Mouse (Mus musculus) MEL (cell line): Measurements from ENCODE around the gene Rbm38. TPM values are rescaled to one million over a fixed set of nuclear protein-coding genes. Genes with fewer than 3 reads are reported as not detected.

Source experiments
- DNase-seq: peaks from one replicate; pipeline ENCODE4 v3.0.0; 2011; ENCODE audit warnings: low read depth, low spot score
- H3K27ac ChIP-seq: 2 replicates; pipeline ENCODE4 v1.5.1; 2012; ENCODE audit warnings: low read depth, mild to moderate bottlenecking, control low read depth, low read length, moderate library complexity; ENCODE audit not compliant: control insufficient read depth
- H3K27me3 ChIP-seq, 2 experiments: fragments of 150-350 bp in 1 of 2; sonication (generic) in 1 of 2; 2 replicates each; pipeline ENCODE4 v1.6.1; 2012; ENCODE audit warnings: low read length in 2 of 2, mild to moderate bottlenecking in 2 of 2, improper control_type of control experiment in 1 of 2, moderate library complexity in 1 of 2; ENCODE audit not compliant: insufficient read depth in 2 of 2, control insufficient read depth in 1 of 2
- H3K36me3 ChIP-seq, 2 experiments: 2 replicates each; pipeline ENCODE4 v1.6.1; 2012 to 2014; ENCODE audit warnings: low read length in 2 of 2, improper control_type of control experiment in 1 of 2, inconsistent platforms in 1 of 2, mild to moderate bottlenecking in 1 of 2; ENCODE audit not compliant: insufficient read depth in 2 of 2, control insufficient read depth in 1 of 2
- H3K4me1 ChIP-seq, 2 experiments: fragments of 150-350 bp in 1 of 2; sonication (generic) in 1 of 2; 2 replicates each; pipeline ENCODE4 v1.6.1; 2012; ENCODE audit warnings: low read length in 2 of 2, improper control_type of control experiment in 1 of 2, mild to moderate bottlenecking in 1 of 2; ENCODE audit not compliant: insufficient read depth in 2 of 2, control insufficient read depth in 1 of 2
- H3K4me3 ChIP-seq, 2 experiments: fragments of 150-350 bp in 1 of 2; sonication (generic) in 1 of 2; 2 replicates each; pipeline ENCODE4 v1.5.1; 2012; ENCODE audit warnings: low read depth in 2 of 2, low read length in 2 of 2, mild to moderate bottlenecking in 2 of 2, moderate library complexity in 2 of 2, control low read depth in 1 of 2, improper control_type of control experiment in 1 of 2; ENCODE audit not compliant: control insufficient read depth in 1 of 2, insufficient read depth in 1 of 2
- H3K79me2 ChIP-seq: 2 replicates; pipeline ENCODE4 v1.6.1; 2012; ENCODE audit warnings: mild to moderate bottlenecking, low read length, moderate library complexity; ENCODE audit not compliant: control insufficient read depth, poor library complexity, insufficient read depth
- H3K9ac ChIP-seq: 2 replicates; pipeline ENCODE4 v1.6.1; 2012; ENCODE audit warnings: low read depth, mild to moderate bottlenecking, control low read depth, low read length, moderate library complexity; ENCODE audit not compliant: control insufficient read depth, poor library complexity, severe bottlenecking
- H3K9me3 ChIP-seq: fragments of 150-350 bp; sonication (generic); replicated peaks from 2 replicates; pipeline ENCODE4 v1.6.1; 2012; ENCODE audit warnings: mild to moderate bottlenecking, low read length, improper control_type of control experiment, moderate library complexity; ENCODE audit not compliant: insufficient read depth
- BHLHE40 ChIP-seq: IDR thresholded peaks from 2 replicates; pipeline ENCODE4 v1.6.1; 2012; ENCODE audit warnings: low read depth, mild to moderate bottlenecking, inconsistent platforms, low read length, improper control_type of control experiment, borderline replicate concordance
- CTCF ChIP-seq, 3 experiments: IDR thresholded peaks in 2 of 3; conservative IDR thresholded peaks in 1 of 3; 2 replicates each; pipeline ENCODE4 v1.5.1; 2011 to 2012; ENCODE audit warnings: low read length in 3 of 3, low read depth in 2 of 3, mild to moderate bottlenecking in 2 of 3, improper control_type of control experiment in 1 of 3, inconsistent platforms in 1 of 3, mixed read lengths in 1 of 3, moderate library complexity in 1 of 3; ENCODE audit not compliant: control insufficient read depth in 1 of 3, insufficient read depth in 1 of 3, poor library complexity in 1 of 3, severe bottlenecking in 1 of 3
- E2F4 ChIP-seq: IDR thresholded peaks from 2 replicates; pipeline ENCODE4 v1.6.1; 2011; ENCODE audit warnings: low read depth, low read length, improper control_type of control experiment, borderline replicate concordance
- ELF1 ChIP-seq: IDR thresholded peaks from 2 replicates; pipeline ENCODE4 v1.6.1; 2014; ENCODE audit warnings: low read depth, mild to moderate bottlenecking, inconsistent platforms, low read length, improper control_type of control experiment, moderate library complexity
- EP300 ChIP-seq, 2 experiments: IDR thresholded peaks; 2 replicates each; pipeline ENCODE4 v1.6.1; 2011; ENCODE audit warnings: improper control_type of control experiment in 2 of 2, low read length in 2 of 2, low read depth in 1 of 2, mild to moderate bottlenecking in 1 of 2
- ETS1 ChIP-seq: IDR thresholded peaks from 2 replicates; pipeline ENCODE4 v1.6.1; 2012; ENCODE audit warnings: low read depth, mild to moderate bottlenecking, inconsistent platforms, low read length, improper control_type of control experiment, moderate library complexity
- GABPA ChIP-seq: IDR thresholded peaks from 2 replicates; pipeline ENCODE4 v1.6.1; 2012; ENCODE audit warnings: low read depth, mild to moderate bottlenecking, inconsistent platforms, low read length, improper control_type of control experiment, moderate library complexity
- GATA1 ChIP-seq: IDR thresholded peaks from 2 replicates; pipeline ENCODE4 v1.6.1; 2011; ENCODE audit warnings: low read depth, low read length, improper control_type of control experiment
- HCFC1 ChIP-seq: IDR thresholded peaks from 2 replicates; pipeline ENCODE4 v1.6.1; 2012; ENCODE audit warnings: low read depth, mild to moderate bottlenecking, inconsistent platforms, low read length, improper control_type of control experiment, moderate library complexity
- MEF2A ChIP-seq: IDR thresholded peaks from 2 replicates; pipeline ENCODE4 v1.6.1; 2014; ENCODE audit warnings: low read depth, mild to moderate bottlenecking, inconsistent platforms, low read length, improper control_type of control experiment; ENCODE audit not compliant: poor library complexity, insufficient replicate concordance, severe bottlenecking; ENCODE audit errors: extremely low read depth
- NRF1 ChIP-seq: IDR thresholded peaks from 2 replicates; pipeline ENCODE4 v1.6.1; 2014; ENCODE audit warnings: low read depth, mild to moderate bottlenecking, inconsistent platforms, low read length, improper control_type of control experiment, moderate library complexity; ENCODE audit not compliant: poor library complexity, insufficient read depth, severe bottlenecking
- POLR2AphosphoS2 ChIP-seq: IDR thresholded peaks from 2 replicates; pipeline ENCODE4 v1.6.1; 2011; ENCODE audit warnings: low read length, improper control_type of control experiment
- RAD21 ChIP-seq: IDR thresholded peaks from 2 replicates; pipeline ENCODE4 v1.6.1; 2011; ENCODE audit warnings: mild to moderate bottlenecking, low read depth, low read length, improper control_type of control experiment
- TAL1 ChIP-seq: IDR thresholded peaks from 2 replicates; pipeline ENCODE4 v1.6.1; 2012; ENCODE audit warnings: mild to moderate bottlenecking, inconsistent platforms, low read length, moderate library complexity, mixed read lengths
- TBP ChIP-seq: IDR thresholded peaks from 2 replicates; pipeline ENCODE4 v1.8.0; 2011; ENCODE audit warnings: low read depth, low read length, improper control_type of control experiment
- UBTF ChIP-seq: IDR thresholded peaks from 2 replicates; pipeline ENCODE4 v1.6.1; 2012; ENCODE audit warnings: low read depth, mild to moderate bottlenecking, inconsistent platforms, low read length, improper control_type of control experiment, moderate library complexity, borderline replicate concordance; ENCODE audit not compliant: insufficient read depth
- USF2 ChIP-seq, 2 experiments: IDR thresholded peaks; 2 replicates each; pipeline ENCODE4 v1.6.1; 2011 to 2012; ENCODE audit warnings: improper control_type of control experiment in 2 of 2, low read length in 2 of 2, borderline replicate concordance in 1 of 2, inconsistent platforms in 1 of 2, low read depth in 1 of 2, mild to moderate bottlenecking in 1 of 2; ENCODE audit not compliant: insufficient read depth in 1 of 2
- ZNF384 ChIP-seq: IDR thresholded peaks from 2 replicates; pipeline ENCODE4 v1.6.1; 2012; ENCODE audit warnings: low read depth, mild to moderate bottlenecking, inconsistent platforms, low read length, improper control_type of control experiment
- polyA plus RNA-seq, 2 experiments: library from polyadenylated mRNA; stranded (reverse) in 1 of 2; unstranded in 1 of 2; fragments of >175 nt in 1 of 2; fragments of >200 nt in 1 of 2; gene quantifications; 2 replicates each; pipeline versions ENCODE4 v1.2.1 to v1.2.4; 2012; ENCODE audit warnings: low replicate concordance in 2 of 2, low read depth in 1 of 2; ENCODE audit not compliant: insufficient read length in 2 of 2, insufficient read depth in 1 of 2, missing spikeins in 1 of 2
- total RNA-seq: library from RNA; depleted of rRNA; stranded (reverse); fragments of 300-350 nt; gene quantifications from 2 replicates; pipeline ENCODE4 v1.2.3, GENCODE M21; 2012

Gene Rbm38
- total and polyA plus RNA-seq, 3 experiments, result 39.0 to 207 TPM; not detected in 1

- TF ChIP-seq EP300 (IDR thresholded peaks at IDR 0.05; ENCODE audit: low read depth in 1 of 2, low read length in 2 of 2), result no peak
Measured at GRCm38 (mm10) chr2:173076921-173077320, 56.6 kb downstream of the Rbm38 start (continued).

- peaks cover 0 to 11% of the 10 kb centered on the region in 2 experiments; a peak in 2 of 4 replicates for H3K4me1 ChIP-seq
- peaks cover 0 to 2% of the 10 kb centered on the region in 2 experiments; a peak in 1 of 4 replicates for H3K36me3 ChIP-seq
- no peak overlapping the region for H3K4me3 ChIP-seq
- DNase-seq, result no peak
- no peaks in the 10 kb centered on the region; the same call in 1 of the 2 replicates for H3K79me2 ChIP-seq
- H3K9ac ChIP-seq, result no peak overlapping the region
- TF ChIP-seq UBTF, result no peak
- no peak for TF ChIP-seq MEF2A
- TF ChIP-seq HCFC1, result no peak
- no peak for TF ChIP-seq GATA1
- no peak for TF ChIP-seq NRF1
- TF ChIP-seq USF2 (IDR thresholded peaks at IDR 0.05; ENCODE audit: borderline replicate concordance in 1 of 2, insufficient read depth in 1 of 2, low read depth in 1 of 2, low read length in 2 of 2), result no peak
- TF ChIP-seq RAD21, result no peak
- TF ChIP-seq TBP, result no peak
- no peak for TF ChIP-seq TAL1
- no peak for TF ChIP-seq ZNF384
- no peak for TF ChIP-seq CTCF (IDR thresholded peaks at IDR 0.05 in 2 of 3, conservative IDR thresholded peaks at IDR 0.05 in 1 of 3; ENCODE audit: control insufficient read depth in 1 of 3, insufficient read depth in 1 of 3, low read depth in 2 of 3, low read length in 3 of 3, poor library complexity in 1 of 3, severe bottlenecking in 1 of 3)
- TF ChIP-seq E2F4, result no peak
- TF ChIP-seq BHLHE40, result no peak
- no peak for TF ChIP-seq ELF1
- no peak for TF ChIP-seq EP300 (IDR thresholded peaks at IDR 0.05; ENCODE audit: low read depth in 1 of 2, low read length in 2 of 2)
- TF ChIP-seq POLR2AphosphoS2, result no peak
- TF ChIP-seq GABPA, result no peak
- TF ChIP-seq ETS1, result no peak
- H3K27ac ChIP-seq, result no peak overlapping the region
- H3K27me3 ChIP-seq, result no peaks in the 10 kb centered on the region; a peak in 1 of 4 replicates
- H3K9me3 ChIP-seq, result no peaks in the 10 kb centered on the region
Measured at GRCm38 (mm10) chr2:173079766-173080549, 59.7 kb downstream of the Rbm38 start.
